Mouse (Mus musculus) forebrain, embryonic 11.5 days (tissue): ENCODE results near the gene Mllt3. TPM values are rescaled to one million over a fixed set of nuclear protein-coding genes. Genes with fewer than 3 reads are reported as not detected.

Experiments used
- ATAC-seq: fragments of 200-750 bp; cut with Nextera tagmentation; replicated peaks from 2 replicates; pipeline ENCODE4 v1.8.0; 2017; ENCODE audit warnings: moderate TSS enrichment; ENCODE audit not compliant: low FRiP score
- DNase-seq: peaks from one replicate; pipeline ENCODE4 v3.0.0-alpha.2; 2017; ENCODE audit warnings: low spot score
- H3K27ac ChIP-seq: fragments of 300-500 bp; sonication (generic); 2 replicates; pipeline ENCODE4 v1.5.1; 2014; ENCODE audit warnings: low read depth, low read length
- H3K27me3 ChIP-seq: fragments of 300-500 bp; sonication (generic); 2 replicates; pipeline ENCODE4 v1.6.1; 2014; ENCODE audit warnings: mild to moderate bottlenecking, low read length, mixed read lengths; ENCODE audit not compliant: control insufficient read depth, insufficient read depth
- H3K36me3 ChIP-seq: fragments of 300-500 bp; sonication (generic); 2 replicates; pipeline ENCODE4 v1.6.1; 2014; ENCODE audit warnings: mild to moderate bottlenecking, low read length, moderate library complexity, mixed read lengths; ENCODE audit not compliant: control insufficient read depth, insufficient read depth
- H3K4me1 ChIP-seq: fragments of 300-500 bp; sonication (generic); replicated peaks from 2 replicates; pipeline ENCODE4 v1.6.1; 2014; ENCODE audit warnings: low read length, mixed read lengths; ENCODE audit not compliant: control insufficient read depth, insufficient read depth
- H3K4me2 ChIP-seq: fragments of 300-500 bp; sonication (generic); 2 replicates; pipeline ENCODE4 v1.6.1; 2014; ENCODE audit warnings: low read depth, mild to moderate bottlenecking, low read length, moderate library complexity, mixed read lengths; ENCODE audit not compliant: severe bottlenecking
- H3K4me3 ChIP-seq: fragments of 300-500 bp; sonication (generic); 2 replicates; pipeline ENCODE4 v1.5.1; 2014; ENCODE audit warnings: low read depth, low read length
- H3K9ac ChIP-seq: fragments of 300-500 bp; sonication (generic); 2 replicates; pipeline ENCODE4 v1.6.1; 2014; ENCODE audit warnings: low read length
- H3K9me3 ChIP-seq: fragments of 300-500 bp; sonication (generic); 2 replicates; pipeline ENCODE4 v1.6.1; 2016; ENCODE audit warnings: low read length, mixed read lengths; ENCODE audit not compliant: control insufficient read depth
- WGBS: fragments of 180-500 bp; shearing (Covaris S2); extraction: QIAGEN DNeasy Blood & Tissue Kit; methylation state at CpG from one replicate; pipeline ENCODE4 v1.1.7; 2014; 5-methylcytosine and 5-hydroxymethylcytosine counted together
- polyA plus RNA-seq: library from polyadenylated mRNA; unstranded; fragments of >200 nt; fragmentation: Nextera tagmentation; extraction: Ambion mirVana; gene quantifications from 2 replicates; pipeline ENCODE4 v1.2.1, GENCODE M21; 2014

Mllt3 gene
- polyA plus RNA-seq, 1 experiment from 2014 or later: 70.8 TPM

DNA sequence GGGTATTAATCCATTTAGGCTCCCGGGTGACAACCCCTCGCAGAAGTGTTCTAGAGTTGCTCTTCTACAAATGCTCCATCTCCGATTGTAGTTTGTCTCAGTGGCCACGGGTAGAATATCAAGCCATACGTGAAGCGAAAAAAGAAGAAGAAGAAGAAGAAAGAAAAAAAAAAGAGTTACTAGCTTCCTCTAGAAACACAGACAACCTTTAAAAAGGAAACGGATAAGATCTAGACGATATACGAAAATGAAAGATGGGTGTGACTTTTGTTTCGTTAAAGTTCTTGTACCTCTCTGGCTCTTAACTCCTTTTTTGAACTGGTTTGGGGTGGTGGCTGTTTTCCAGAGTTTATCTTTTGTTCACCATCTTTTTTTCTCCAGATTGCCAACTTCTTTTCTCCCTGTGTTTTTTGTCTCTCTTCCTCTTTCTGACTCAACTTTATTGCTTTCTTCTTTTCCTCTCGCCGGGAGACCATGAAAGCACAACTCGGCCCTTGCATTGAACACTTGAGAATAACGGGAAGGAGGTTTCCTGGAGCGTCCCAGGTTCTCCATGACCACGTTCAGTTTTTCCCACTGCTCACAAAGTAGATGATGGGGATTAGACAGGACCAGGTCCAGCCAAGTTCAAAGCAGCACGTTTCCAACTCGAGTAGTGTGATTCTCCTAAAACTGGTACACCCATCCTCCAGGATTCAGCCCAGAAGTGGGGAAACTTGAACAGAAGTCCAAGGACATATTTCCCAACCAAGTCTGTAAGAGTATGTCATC is 1.4 kb upstream of the Mllt3 start:
- no peaks in the 10 kb centered on the region for H3K9me3 ChIP-seq
- no peaks in the 10 kb centered on the region; the same call in 1 of the 2 replicates for H3K4me1 ChIP-seq
- ATAC-seq (no peak), DNase-seq (peak; percentile 53)
- H3K4me2 ChIP-seq: peak overlapping the region; percentile 89
- peaks cover 2% of the 10 kb centered on the region; the same call in 1 of the 2 replicates for H3K27me3 ChIP-seq
- WGBS: 1% methylated on average over 18 of the region's 18 CpGs
- no peak overlapping the region; the same call in 1 of the 2 replicates for H3K9ac ChIP-seq
- peak overlapping the region; percentile 92; the same call in 1 of the 2 replicates for H3K4me3 ChIP-seq
- no peak overlapping the region for H3K27ac ChIP-seq
- no peaks in the 10 kb centered on the region for H3K36me3 ChIP-seq

DNA sequence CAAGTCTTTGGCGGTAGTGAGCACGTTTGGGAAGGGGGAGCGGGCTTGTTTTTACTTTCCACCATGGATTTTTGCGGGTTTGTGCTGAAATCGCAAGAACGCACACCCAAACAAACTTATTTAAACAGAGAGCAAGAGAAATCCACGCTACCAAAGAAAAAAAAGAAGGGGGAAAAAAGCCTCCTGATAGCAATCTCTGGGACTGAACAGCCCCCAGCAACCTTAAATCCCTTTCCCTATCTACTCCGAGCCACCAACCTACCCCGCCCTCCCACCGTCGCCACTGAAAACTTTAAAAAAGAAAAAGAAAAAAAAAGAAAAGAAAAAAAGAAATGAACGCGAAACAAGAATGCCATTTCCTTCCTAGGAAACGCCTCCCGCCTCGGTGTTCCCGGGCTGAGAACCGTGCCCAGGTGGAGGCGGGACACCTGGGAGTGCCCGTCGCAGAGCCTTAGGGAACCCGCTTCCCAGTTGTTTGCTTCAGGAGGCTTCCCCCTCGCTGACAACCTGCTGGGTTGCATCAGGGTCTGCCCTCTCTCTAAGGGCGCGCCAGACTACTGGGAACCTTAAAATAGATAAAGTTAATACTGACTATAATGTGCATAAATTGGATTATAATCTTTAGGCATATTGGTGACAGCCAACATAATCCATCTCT is 694 bp upstream of the Mllt3 start:
- Histone ChIP-seq H3K27me3 (peaks cover 2% of the 10 kb centered on the region; the same call in 1 of the 2 replicates), H3K9me3 (no peaks in the 10 kb centered on the region), H3K36me3 (no peaks in the 10 kb centered on the region), H3K4me3 (peak overlapping the region; percentile 92), H3K4me1 (no peaks in the 10 kb centered on the region; the same call in 1 of the 2 replicates), H3K9ac (peak overlapping the region; percentile 93), H3K4me2 (peak overlapping the region; percentile 89), H3K27ac (0 out of 2 replicates have a peak overlapping the region, but pooled peaks have one; percentile 41)
- ATAC-seq: no peak
- peak; percentile 60 for DNase-seq
- under 1% methylated on average over 25 of the region's 25 CpGs for WGBS

DNA sequence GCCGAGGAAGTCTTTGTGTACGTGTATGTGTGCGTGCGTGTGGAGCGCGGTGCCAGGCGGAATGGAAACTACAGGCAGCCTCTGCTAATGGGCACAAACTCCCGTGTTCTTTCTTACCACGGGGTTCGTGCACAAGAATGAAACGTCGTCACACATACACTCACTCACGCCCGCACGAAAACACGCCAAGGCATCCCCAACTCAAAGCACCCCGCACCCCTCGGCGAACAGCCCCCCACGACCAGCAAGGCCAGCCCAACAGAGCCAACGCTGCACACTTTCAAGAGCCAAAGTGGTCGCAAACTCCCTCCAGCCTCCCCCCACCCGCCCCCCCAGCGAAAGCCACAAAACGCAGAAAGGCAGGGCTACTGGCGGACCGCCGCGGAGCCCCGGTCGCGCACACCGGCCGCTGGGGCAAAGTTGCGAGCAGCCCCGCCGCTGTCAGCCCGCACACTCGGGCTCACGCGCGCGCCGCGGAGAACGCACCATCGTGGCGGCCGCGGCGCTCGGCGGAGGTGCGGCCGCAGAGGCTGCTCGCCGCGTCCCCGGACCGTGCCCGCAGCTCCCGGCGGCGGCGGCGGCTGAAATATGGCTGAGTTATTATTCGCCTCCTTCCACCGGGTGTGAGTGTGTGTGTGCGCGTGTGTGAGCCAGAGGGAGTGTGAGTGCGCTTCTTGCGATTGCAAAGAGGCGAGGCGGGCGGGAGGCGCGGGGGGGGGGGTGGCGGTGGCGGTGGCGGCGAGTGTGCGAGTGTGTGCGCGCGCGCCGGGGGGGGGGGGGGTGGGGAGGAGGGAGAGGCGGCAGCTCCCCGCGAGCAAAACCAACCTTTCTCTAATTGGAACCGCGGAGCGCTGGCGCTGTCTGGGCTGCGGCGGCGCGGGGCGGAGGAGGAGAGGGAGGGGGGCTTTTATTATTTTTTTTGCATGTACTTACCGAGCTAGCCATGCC is 739 bp downstream of the Mllt3 start:
- Histone ChIP-seq H3K4me2 (peak overlapping the region; percentile 89), H3K9ac (peak overlapping the region; percentile 93), H3K9me3 (no peaks in the 10 kb centered on the region), H3K27ac (peak overlapping the region; percentile 99), H3K4me1 (no peaks in the 10 kb centered on the region; the same call in 1 of the 2 replicates), H3K27me3 (peaks cover 2% of the 10 kb centered on the region; the same call in 1 of the 2 replicates), H3K4me3 (peak overlapping the region; percentile 92), H3K36me3 (no peaks in the 10 kb centered on the region)
- ATAC-seq (peak; percentile 82), DNase-seq (peak; percentile 89)
- WGBS: under 1% methylated on average over 82 of the region's 100 CpGs

DNA sequence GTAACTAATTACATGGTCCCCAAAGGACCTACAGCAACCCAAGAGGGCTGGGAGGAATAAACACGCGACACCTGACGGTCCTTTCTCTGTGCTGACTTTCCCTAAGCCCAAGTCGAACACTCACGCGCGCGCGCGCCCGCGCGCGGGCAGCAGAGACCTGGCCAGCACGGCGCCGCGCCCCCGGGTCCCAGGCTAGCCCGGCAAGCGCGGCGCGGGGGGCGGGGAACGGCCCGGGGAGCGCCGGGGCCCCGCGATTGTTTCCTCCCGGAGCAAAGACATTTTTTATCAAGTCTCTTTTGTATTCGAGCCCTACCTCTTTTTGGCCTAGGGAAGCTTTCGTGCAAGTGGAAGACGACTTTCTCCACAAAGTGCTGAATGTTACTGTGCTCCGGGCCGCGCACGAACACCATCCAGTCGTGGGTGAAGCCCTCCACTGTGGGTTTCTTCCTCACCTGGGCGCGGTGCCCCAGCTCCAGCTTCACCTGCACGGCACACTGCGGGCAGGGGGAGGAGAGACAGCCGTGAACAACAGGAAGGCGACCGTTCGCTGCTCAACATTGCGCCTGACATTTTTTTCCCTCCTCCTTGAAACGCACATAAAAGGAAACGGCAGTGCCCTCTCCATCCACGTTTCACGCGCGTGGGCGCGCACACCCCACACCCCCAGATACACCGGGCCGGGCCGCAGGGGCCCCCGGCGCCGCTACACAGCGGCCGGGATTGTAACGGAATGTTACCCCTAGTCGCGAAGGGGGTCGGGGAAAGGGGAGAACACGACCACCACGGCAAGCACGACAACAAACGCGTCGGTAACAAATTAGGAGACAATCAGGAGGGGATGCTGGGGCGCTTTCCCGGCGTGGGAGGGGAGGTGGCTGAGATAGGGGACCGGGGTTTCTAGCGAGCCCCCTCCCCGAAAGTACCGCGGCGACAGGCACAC is 1.7 kb downstream of the Mllt3 start:
- H3K4me3 ChIP-seq: peak overlapping the region; percentile 92
- H3K27ac ChIP-seq: peak overlapping the region; percentile 99
- ATAC-seq (no peak), DNase-seq (peak; percentile 76)
- under 1% methylated on average over 84 of the region's 84 CpGs for WGBS
- H3K4me1 ChIP-seq: no peaks in the 10 kb centered on the region; the same call in 1 of the 2 replicates
- peaks cover 2% of the 10 kb centered on the region; the same call in 1 of the 2 replicates for H3K27me3 ChIP-seq
- H3K9ac ChIP-seq: peak overlapping the region; percentile 93
- H3K4me2 ChIP-seq: peak overlapping the region; percentile 89
- H3K36me3 ChIP-seq: no peaks in the 10 kb centered on the region
- no peaks in the 10 kb centered on the region for H3K9me3 ChIP-seq

DNA sequence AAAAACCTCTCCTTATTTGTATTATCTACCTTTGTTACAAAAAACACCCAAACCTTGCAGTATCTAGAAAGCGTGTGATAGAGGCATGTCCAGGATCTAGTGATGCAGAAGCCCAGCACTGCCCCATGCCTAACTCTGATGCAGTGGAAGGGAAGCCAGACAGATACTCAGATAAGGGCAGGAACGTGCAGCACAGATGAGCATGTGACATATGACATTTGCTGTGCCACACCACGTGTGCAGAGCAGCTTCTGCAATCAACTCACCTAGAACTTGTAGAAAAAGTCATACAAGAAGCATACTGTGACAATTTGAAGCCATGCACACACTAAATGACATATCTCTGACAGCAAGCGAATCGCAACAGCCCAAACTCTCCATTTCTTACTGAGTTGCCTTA is 9.6 kb downstream of the Mllt3 start:
- ATAC-seq: no peak
- Histone ChIP-seq H3K27me3 (no peaks in the 10 kb centered on the region), H3K4me1 (no peaks in the 10 kb centered on the region; the same call in 1 of the 2 replicates), H3K9me3 (no peaks in the 10 kb centered on the region), H3K4me2 (no peak overlapping the region), H3K27ac (no peak overlapping the region), H3K9ac (no peak overlapping the region), H3K4me3 (no peak overlapping the region), H3K36me3 (peaks cover 2% of the 10 kb centered on the region; the same call in 1 of the 2 replicates)
- WGBS: 88% methylated on average over 5 of the region's 5 CpGs
- no peak for DNase-seq

DNA sequence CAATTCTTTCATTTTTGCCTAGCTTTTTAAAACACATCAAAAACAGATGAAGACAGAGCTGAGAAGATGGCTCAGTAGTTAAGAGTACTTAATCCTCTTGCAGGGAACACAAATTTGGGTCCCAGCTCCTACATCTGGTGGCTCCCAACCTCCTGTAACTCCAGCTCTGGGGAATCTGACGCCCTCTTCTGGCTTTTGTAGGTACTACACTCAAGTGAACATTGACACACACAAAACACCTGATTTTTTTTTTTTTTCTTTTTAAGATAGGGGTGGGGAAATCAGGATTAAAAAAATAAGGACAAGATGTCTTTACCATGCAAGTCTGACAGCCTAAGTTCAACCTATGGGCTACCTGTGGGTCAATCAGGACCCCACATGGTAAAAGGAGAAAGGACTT is 10.5 kb downstream of the Mllt3 start:
- H3K4me2 ChIP-seq: no peak overlapping the region
- no peaks in the 10 kb centered on the region; the same call in 1 of the 2 replicates for H3K4me1 ChIP-seq
- no peaks in the 10 kb centered on the region for H3K9me3 ChIP-seq
- H3K27me3 ChIP-seq: no peaks in the 10 kb centered on the region
- H3K36me3 ChIP-seq: peaks cover 2% of the 10 kb centered on the region; the same call in 1 of the 2 replicates
- DNase-seq (no peak), ATAC-seq (no peak)
- no peak overlapping the region for H3K27ac ChIP-seq
- no peak overlapping the region for H3K4me3 ChIP-seq
- H3K9ac ChIP-seq: no peak overlapping the region
- WGBS: 13% methylated on average over 1 of the region's 1 CpGs

DNA sequence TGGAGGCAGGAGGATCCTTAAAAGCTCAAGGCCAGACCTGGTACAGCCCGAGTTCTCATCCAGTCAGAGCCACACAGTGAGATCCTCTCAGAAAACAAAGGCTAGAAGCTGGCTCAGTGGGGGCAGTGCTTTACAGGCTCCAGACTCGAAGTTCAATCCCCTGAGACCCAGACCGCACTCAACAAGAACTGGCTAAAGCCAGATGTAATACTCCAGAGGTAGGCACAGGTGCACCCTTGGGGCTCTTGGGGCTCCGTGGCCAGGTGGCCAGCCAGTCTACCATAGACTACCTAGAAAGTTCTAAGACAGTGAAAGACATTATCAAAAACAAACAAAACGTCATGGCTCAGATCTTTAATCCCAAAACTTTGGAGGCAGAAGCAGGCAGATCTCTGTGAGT is 12.7 kb downstream of the Mllt3 start:
- H3K9ac ChIP-seq: no peak overlapping the region
- no peak overlapping the region for H3K27ac ChIP-seq
- peaks cover 2% of the 10 kb centered on the region; the same call in 1 of the 2 replicates for H3K36me3 ChIP-seq
- H3K4me1 ChIP-seq: peaks cover 5% of the 10 kb centered on the region; the same call in 1 of the 2 replicates
- no peak overlapping the region for H3K4me3 ChIP-seq
- H3K27me3 ChIP-seq: no peaks in the 10 kb centered on the region
- no peak; the same call in 1 of the 2 replicates for ATAC-seq
- H3K9me3 ChIP-seq: no peaks in the 10 kb centered on the region
- WGBS: 63% methylated on average over 5 of the region's 5 CpGs
- no peak overlapping the region for H3K4me2 ChIP-seq
- DNase-seq: no peak
